Mouse (Mus musculus) stomach, postnatal 0 days (tissue): Measurements from ENCODE around the gene Sema4g.

Experiments used
- CTCF ChIP-seq: IDR thresholded peaks from 2 replicates; pipeline ENCODE4 v1.5.1; 2016; ENCODE audit warnings: antibody characterized with exemption, low read depth, mild to moderate bottlenecking, moderate library complexity
- EP300 ChIP-seq: optimal IDR thresholded peaks from 2 replicates; pipeline ENCODE3; 2016; ENCODE audit warnings: antibody characterized with exemption

- TF ChIP-seq EP300 (no peak), CTCF (no peak)
Measured at GRCm38 (mm10) chr19:45016341-45017215, 27.7 kb downstream of the Sema4g start.
